Mouse (Mus musculus) kidney, embryonic 14.5 days (tissue): ENCODE data around the gene Zfpl1. TPM values are rescaled to one million over a fixed set of nuclear protein-coding genes. Genes with fewer than 3 reads are reported as not detected.

Experiments
- ATAC-seq: fragments of 200-750 bp; cut with Nextera tagmentation; 2 replicates; pipeline ENCODE4 v1.8.0; 2017; ENCODE audit warnings: moderate number of reproducible peaks, mild to moderate bottlenecking, moderate TSS enrichment, moderate library complexity; ENCODE audit not compliant: low FRiP score, low TSS enrichment
- H3K27ac ChIP-seq: fragments of 300-500 bp; sonication (generic); 2 replicates; pipeline ENCODE4 v1.5.1; 2014; ENCODE audit warnings: low read depth, mild to moderate bottlenecking, low read length, moderate library complexity, mixed read lengths
- H3K27me3 ChIP-seq: fragments of 300-500 bp; sonication (generic); 2 replicates; pipeline ENCODE4 v1.6.1; 2014; ENCODE audit warnings: mild to moderate bottlenecking, low read length; ENCODE audit not compliant: control insufficient read depth, insufficient read depth
- H3K36me3 ChIP-seq: fragments of 300-500 bp; sonication (generic); 2 replicates; pipeline ENCODE4 v1.6.1; 2014; ENCODE audit warnings: low read length, mixed read lengths; ENCODE audit not compliant: control insufficient read depth, insufficient read depth
- H3K4me1 ChIP-seq: fragments of 300-500 bp; sonication (generic); 2 replicates; pipeline ENCODE4 v1.6.1; 2014; ENCODE audit warnings: low read length, mixed read lengths; ENCODE audit not compliant: control insufficient read depth, insufficient read depth
- H3K4me2 ChIP-seq: fragments of 300-500 bp; sonication (generic); replicated peaks from 2 replicates; pipeline ENCODE4 v1.6.1; 2014; ENCODE audit warnings: low read depth, mild to moderate bottlenecking, low read length
- H3K4me3 ChIP-seq: fragments of 300-500 bp; sonication (generic); 2 replicates; pipeline ENCODE4 v1.5.1; 2014; ENCODE audit warnings: mild to moderate bottlenecking, low read length
- H3K9ac ChIP-seq: fragments of 300-500 bp; sonication (generic); 2 replicates; pipeline ENCODE4 v1.6.1; 2014; ENCODE audit warnings: low read depth, mild to moderate bottlenecking, low read length, moderate library complexity
- H3K9me3 ChIP-seq: fragments of 300-500 bp; sonication (generic); 2 replicates; pipeline ENCODE4 v1.6.1; 2016; ENCODE audit warnings: low read length; ENCODE audit not compliant: control insufficient read depth
- WGBS: fragments of 180-500 bp; shearing (Covaris S2); extraction: QIAGEN DNeasy Blood & Tissue Kit; methylation state at CpG from one replicate; pipeline ENCODE4 v1.1.7; 2014; 5-methylcytosine and 5-hydroxymethylcytosine counted together
- polyA plus RNA-seq: library from polyadenylated mRNA; unstranded; fragments of >200 nt; fragmentation: Nextera tagmentation; extraction: Ambion mirVana; gene quantifications from 2 replicates; pipeline ENCODE4 v1.2.1, GENCODE M21; 2014

Zfpl1 gene
- polyA plus RNA-seq, 1 experiment from 2014 or later: 81.0 TPM

DNA sequence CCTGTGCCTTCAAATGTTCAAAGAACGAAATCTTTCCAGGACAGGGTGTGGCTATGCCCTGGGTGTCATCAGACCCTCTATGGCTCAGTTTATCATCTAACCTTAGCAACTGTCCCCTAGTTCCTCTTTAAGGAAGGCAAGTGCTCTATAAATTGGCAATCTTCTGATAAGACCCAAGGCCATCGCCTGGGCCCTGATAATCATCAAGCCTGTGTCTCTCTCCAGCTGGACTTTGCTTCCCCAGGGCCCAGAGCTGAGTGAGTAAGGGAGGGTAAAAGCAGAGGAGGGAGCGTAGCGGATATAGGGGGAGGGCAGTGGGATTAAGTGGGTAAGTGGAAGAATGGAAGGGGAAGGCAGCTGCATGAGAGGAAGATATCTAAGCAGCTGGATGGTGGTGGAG lies 19.7 kb upstream of the Zfpl1 start:
- Histone ChIP-seq H3K36me3 (no peaks in the 10 kb centered on the region), H3K27ac (no peak overlapping the region), H3K4me1 (no peaks in the 10 kb centered on the region), H3K9me3 (no peaks in the 10 kb centered on the region), H3K4me3 (no peak overlapping the region), H3K27me3 (no peaks in the 10 kb centered on the region), H3K9ac (no peak overlapping the region), H3K4me2 (no peak overlapping the region)
- WGBS: 74% methylated on average over 4 of the region's 4 CpGs
- no peak for ATAC-seq

DNA sequence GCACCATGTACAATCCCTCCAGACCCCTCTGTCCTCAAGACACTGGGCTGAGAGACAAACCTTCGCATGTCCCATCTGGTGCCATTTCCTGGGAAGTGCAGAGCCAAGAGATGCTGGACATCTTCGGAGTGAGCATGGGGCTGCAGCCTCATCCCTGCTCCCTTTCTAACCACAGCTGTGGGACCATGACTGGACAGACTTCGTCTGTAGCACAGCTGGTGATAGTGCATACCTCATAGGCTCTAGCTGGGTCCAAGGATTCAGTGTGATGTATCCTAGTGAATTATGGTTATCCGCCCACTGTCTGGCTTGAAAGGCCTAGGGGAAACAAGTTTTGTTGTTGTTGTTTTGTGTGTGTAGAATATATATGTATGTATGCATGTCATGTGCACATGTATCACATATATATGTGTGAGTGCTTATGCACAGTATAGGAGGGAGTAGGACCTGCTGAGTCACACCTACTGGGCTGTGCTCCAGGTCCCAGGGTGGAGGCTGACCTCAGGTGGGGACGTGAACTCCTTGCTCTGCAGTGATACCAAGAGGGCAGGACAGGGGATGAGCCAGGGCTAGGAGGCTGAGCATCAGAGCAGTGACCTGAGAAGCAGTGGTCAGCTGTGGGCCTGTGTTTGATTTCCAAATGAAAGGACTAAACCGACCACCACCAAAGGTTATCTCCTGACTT lies 17.6 kb upstream of the Zfpl1 start:
- H3K4me1 ChIP-seq: no peaks in the 10 kb centered on the region
- ATAC-seq: no peak
- no peak overlapping the region for H3K9ac ChIP-seq
- H3K27me3 ChIP-seq: no peaks in the 10 kb centered on the region
- H3K4me3 ChIP-seq: no peak overlapping the region
- no peak overlapping the region for H3K4me2 ChIP-seq
- H3K9me3 ChIP-seq: no peaks in the 10 kb centered on the region
- H3K27ac ChIP-seq: no peak overlapping the region
- WGBS: 76% methylated on average over 6 of the region's 6 CpGs
- peaks cover 6% of the 10 kb centered on the region for H3K36me3 ChIP-seq

DNA sequence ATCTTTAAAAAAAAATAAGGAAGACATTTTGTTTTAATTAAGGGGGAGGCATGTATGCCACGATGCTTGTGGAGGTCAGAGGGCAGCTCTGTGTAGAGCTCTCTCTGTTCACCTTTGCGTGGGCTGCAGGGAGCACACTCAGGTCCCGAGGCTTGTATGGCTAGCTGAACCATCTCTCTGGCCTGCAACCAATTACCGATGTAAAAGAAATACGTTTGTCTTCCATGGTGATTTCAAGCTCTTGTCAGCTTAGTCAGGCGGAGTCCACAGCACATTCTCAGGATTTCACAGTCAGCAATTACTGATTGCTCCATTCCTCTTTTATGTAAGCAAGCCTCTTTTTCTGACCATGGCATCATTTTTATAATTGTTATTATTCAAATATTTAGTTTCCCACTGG lies 16.4 kb upstream of the Zfpl1 start:
- Histone ChIP-seq H3K9ac (no peak overlapping the region), H3K4me1 (no peaks in the 10 kb centered on the region), H3K36me3 (peaks cover 6% of the 10 kb centered on the region), H3K4me2 (no peak overlapping the region), H3K9me3 (no peaks in the 10 kb centered on the region), H3K27ac (no peak overlapping the region), H3K4me3 (no peak overlapping the region), H3K27me3 (no peaks in the 10 kb centered on the region)
- WGBS: 67% methylated on average over 6 of the region's 6 CpGs
- no peak for ATAC-seq

DNA sequence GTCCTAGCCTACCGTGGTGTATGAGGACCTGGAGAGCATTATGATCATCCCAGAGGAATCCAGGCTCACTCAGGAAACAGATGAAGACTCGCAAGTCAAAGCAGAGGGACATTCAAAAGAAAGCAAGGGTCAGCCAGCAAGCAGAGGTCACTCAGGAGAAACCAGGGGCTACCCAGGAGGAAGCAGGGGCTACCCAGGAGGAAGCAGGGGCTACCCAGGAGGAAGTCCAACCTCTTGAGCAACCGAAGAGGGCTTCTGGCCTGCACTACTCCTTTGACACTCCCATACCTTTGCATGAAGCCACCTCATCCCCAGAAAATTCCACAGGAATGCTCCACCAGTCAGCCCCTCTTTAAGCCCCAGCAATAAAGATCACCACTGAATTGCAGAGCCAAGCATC lies 13.1 kb upstream of the Zfpl1 start:
- Histone ChIP-seq H3K4me2 (no peak overlapping the region), H3K9me3 (no peaks in the 10 kb centered on the region), H3K27me3 (no peaks in the 10 kb centered on the region), H3K27ac (no peak overlapping the region), H3K36me3 (peaks cover 22% of the 10 kb centered on the region), H3K9ac (no peak overlapping the region), H3K4me1 (no peaks in the 10 kb centered on the region), H3K4me3 (no peak overlapping the region)
- no peak for ATAC-seq
- 94% methylated on average over 3 of the region's 3 CpGs for WGBS

DNA sequence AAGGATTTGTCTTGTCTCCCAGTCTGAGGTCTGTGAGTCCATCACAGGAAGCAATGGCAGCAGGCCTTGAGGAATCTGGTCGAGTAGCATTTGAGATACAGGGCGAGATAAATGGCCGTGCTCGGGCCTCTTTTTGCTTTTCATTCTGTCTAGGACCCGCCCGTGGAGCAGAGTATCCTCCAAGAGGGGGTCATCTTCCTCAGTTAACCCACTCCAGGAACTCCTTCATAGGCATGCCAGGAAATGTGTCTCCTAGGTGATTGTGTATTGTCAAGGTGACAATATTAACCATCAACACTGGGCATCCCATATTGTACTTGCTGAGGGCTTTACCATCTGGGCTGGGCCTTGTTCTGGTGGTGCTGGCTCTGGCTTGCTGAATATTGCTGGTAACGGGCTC lies 9.4 kb upstream of the Zfpl1 start, which contains the start of gene AC131692.1:
AC131692.1 (plus strand) TSS at position 301 of the 400 bp plus-strand sequence.
- H3K27ac ChIP-seq: no peak within 1 kb of the TSS
- H3K36me3 ChIP-seq: peaks cover 55% of the 10 kb centered on the region
- no peak within 1 kb of the TSS for H3K4me3 ChIP-seq
- ATAC-seq: no peak
- no peaks in the 10 kb centered on the region for H3K27me3 ChIP-seq
- H3K4me2 ChIP-seq: no peak within 1 kb of the TSS
- no peak within 1 kb of the TSS for H3K9ac ChIP-seq
- WGBS: 91% methylated on average over 7 of the region's 7 CpGs
- no peaks in the 10 kb centered on the region for H3K4me1 ChIP-seq
- no peaks in the 10 kb centered on the region for H3K9me3 ChIP-seq

DNA sequence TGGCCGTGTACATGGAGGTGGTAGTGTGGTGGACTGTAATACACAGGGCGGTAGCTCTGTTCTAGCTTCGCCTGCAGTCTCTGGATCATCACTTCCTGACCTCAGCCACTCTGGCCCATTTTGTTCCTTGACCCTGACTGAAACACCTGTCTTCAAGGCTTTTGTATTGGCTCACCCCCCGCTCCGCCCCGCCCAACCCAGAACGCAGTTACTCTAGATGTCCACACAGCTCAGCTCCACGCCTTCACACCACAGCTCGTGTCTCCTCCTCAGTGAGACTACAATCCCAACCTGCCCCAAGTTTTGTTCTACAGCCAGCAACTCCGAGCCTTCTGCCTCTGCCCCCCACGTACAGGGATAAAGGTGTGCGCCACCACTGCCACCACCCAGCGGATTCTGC lies 4.1 kb upstream of the Zfpl1 start:
- WGBS: 94% methylated on average over 13 of the region's 13 CpGs
- no peak for ATAC-seq
- no peaks in the 10 kb centered on the region for H3K9me3 ChIP-seq
- no peak overlapping the region for H3K27ac ChIP-seq
- H3K4me3 ChIP-seq: no peak overlapping the region
- H3K4me1 ChIP-seq: peaks cover 9% of the 10 kb centered on the region
- no peaks in the 10 kb centered on the region for H3K27me3 ChIP-seq
- peaks cover 58% of the 10 kb centered on the region for H3K36me3 ChIP-seq
- H3K4me2 ChIP-seq: no peak overlapping the region
- H3K9ac ChIP-seq: no peak overlapping the region

DNA sequence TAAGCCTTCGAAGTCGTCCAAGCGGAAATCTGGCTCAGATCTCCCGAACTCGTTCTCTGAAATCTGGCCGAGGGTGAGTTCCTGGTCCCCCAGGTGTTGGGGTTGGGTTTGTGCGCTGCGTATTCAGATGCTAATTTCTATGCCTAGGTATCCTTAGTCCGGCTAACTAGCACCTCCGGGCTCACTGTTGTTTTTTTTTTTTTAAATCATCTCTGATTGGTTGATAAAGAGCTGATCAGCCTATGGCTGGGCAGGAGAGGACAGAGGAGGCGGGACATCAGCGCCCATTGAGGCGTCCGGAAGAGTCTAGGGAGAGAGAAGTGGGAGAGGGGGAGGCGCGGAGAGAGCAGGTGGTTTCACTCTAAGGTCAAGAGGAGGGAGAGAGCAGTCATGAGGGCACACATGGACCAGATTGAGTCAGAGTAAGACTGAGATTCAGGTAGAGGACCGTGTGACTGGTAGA lies 692 bp upstream of the Zfpl1 start:
- H3K36me3 ChIP-seq: peaks cover 56% of the 10 kb centered on the region
- H3K4me2 ChIP-seq: peak overlapping the region; percentile 63
- peak; percentile 88 for ATAC-seq
- WGBS: 1% methylated on average over 17 of the region's 17 CpGs
- H3K9me3 ChIP-seq: no peaks in the 10 kb centered on the region
- H3K4me3 ChIP-seq: peak overlapping the region; percentile 71
- H3K4me1 ChIP-seq: peaks cover 14% of the 10 kb centered on the region
- peak overlapping the region; percentile 76 for H3K9ac ChIP-seq
- no peaks in the 10 kb centered on the region for H3K27me3 ChIP-seq
- no peak overlapping the region for H3K27ac ChIP-seq

DNA sequence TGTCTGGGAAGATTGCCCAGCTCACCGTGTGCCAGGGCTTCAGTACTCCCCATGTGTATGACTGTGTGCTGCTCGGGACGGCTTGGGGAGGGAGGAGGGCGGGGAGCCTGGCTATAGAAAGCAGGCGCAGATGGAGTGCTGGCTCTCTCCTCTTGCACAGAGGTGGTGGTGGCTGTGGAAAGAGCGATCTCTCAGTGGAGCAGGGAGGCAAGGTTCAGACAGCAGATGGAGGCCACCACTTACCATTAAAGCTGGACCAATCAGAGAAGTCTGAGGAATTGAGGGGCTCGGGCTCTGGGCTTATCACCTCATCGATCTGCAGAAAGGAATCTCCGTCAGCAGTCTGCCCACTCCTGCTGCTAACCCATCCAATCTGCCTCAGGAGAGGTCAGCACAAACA lies 2.6 kb downstream of the Zfpl1 start, which contains the start of gene Gm28374:
Gm28374 (minus strand) TSS at position 101 of the 400 bp plus-strand sequence.
- WGBS: 90% methylated on average over 9 of the region's 9 CpGs
- H3K27me3 ChIP-seq: no peaks in the 10 kb centered on the region
- H3K9me3 ChIP-seq: no peaks in the 10 kb centered on the region
- peaks cover 33% of the 10 kb centered on the region for H3K36me3 ChIP-seq
- H3K27ac ChIP-seq: no peak within 1 kb of the TSS
- H3K9ac ChIP-seq: no peak within 1 kb of the TSS; the same call in 1 of the 2 replicates
- H3K4me1 ChIP-seq: peaks cover 14% of the 10 kb centered on the region
- no peak within 1 kb of the TSS for H3K4me3 ChIP-seq
- no peak within 1 kb of the TSS for H3K4me2 ChIP-seq
- ATAC-seq: no peak

DNA sequence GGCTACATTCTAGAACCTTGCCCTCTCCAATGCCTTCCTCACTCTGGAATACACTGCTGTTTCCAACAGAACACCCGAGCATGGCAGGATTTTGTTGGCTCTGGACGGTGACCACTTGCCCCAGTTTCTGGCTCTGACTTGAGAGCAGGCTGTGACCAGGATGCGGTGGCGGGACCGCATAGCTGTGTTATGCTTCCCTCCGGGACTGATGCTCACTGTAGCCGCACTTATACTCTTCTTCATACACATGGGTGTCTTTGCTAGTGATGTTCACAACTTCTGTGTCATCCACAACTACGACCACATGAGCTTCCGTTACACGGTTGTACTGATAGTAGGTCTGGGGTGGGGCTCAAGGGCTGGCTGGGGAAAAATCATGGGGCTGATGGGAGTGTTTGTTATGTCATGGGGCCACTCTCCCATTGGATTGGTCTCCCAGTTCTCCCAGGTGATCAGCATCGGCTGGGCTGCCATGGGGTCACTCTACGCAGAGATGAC lies 4.7 kb downstream of the Zfpl1 start, which contains the start of gene Tmem262:
Tmem262 (plus strand) TSS at position 51 of the 498 bp plus-strand sequence.
- Histone ChIP-seq H3K36me3 (peaks cover 24% of the 10 kb centered on the region), H3K4me2 (no peak within 1 kb of the TSS), H3K9me3 (no peaks in the 10 kb centered on the region), H3K27ac (no peak within 1 kb of the TSS), H3K4me1 (peaks cover 17% of the 10 kb centered on the region), H3K27me3 (no peaks in the 10 kb centered on the region), H3K4me3 (no peak within 1 kb of the TSS), H3K9ac (no peak within 1 kb of the TSS)
- 92% methylated on average over 12 of the region's 12 CpGs for WGBS
- no peak for ATAC-seq
